Mouse (Mus musculus) T-cell, adult 2 months (primary cell): Measurements from ENCODE around the gene Gm42688.

Experiments
- DNase-seq: peaks from one replicate; pipeline ENCODE4 v3.0.0; 2022; ENCODE audit warnings: low spot score

Gene Gm42688

DNA sequence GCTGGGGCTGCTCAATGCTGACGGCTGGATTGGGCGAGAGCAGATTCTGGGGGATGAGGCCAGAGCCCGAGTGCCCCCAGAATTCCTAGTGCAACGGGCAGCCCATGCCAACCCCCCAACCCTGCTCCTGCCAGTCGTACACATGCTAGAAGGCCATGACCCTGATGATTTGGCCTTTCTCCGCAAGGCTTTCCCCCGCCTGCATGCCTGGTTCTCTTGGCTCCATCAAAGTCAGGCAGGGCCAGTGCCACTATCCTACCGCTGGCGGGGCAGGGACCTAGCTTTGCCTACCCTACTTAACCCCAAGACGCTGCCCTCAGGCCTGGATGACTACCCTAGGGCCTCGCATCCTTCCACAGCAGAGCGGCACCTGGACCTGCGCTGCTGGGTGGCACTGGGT lies 16.2 kb downstream of the Gm42688 start:
- DNase-seq, result no peak

DNA sequence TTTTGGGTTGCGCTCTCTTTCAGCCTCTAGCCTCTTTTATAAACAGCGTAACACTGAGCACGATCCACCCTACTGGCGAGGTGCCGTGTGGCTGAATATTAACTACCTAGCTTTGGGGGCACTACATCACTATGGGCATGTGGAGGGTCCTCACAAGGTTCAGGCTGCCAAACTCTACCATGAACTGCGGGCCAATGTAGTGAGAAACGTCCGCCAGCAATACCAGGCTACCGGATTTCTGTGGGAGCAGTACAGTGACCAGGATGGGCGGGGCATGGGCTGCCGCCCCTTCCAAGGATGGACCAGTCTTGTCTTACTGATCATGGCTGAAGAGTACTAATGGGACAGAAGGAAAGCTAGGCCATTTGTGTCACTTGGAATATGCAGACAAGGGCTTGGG lies 17.0 kb downstream of the Gm42688 start:
- no peak for DNase-seq

DNA sequence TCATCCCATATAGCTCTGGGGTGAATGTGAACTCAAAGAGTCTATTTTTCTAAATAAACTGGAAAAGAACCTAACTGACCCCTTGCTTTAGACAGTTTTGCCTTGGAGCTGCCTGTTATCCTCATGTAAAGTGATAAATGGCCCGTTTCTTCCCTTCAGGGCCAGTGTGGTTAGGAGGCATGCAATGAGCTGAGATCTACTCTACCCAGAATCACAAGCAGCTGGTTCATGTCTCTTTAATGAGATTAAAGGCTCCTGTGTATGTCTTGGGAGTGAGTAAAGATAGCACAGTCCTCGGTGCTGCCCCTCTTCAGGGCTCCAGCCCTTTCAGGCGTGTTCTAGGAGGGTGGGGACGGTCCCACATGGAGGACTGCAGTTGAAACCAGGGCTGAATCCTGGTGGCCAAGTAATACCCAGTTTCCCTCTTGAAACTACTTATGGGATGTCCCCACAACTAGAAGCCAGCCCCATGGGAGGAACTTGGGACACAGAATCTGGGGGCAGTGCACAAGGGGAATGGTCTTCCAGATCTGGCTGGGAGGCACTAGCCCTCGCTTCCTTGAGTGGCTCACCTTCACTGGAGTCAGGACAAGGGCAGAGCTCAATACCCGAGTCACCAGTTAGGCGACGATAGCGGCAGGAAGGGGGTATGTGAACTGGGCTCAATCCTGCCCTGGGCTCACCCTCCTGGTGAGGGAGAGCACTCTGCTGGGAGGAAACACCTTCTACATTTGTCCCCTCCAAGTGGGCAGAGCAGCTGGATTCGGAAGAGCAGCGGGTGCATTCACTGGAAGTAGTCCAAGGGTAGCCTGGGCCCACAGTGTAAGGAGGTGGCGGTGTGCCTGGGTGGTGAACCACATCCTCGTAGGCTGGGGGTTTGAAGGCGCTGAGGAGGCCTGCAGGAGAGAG lies 17.7 kb downstream of the Gm42688 start:
- DNase-seq, result peak; percentile 42

DNA sequence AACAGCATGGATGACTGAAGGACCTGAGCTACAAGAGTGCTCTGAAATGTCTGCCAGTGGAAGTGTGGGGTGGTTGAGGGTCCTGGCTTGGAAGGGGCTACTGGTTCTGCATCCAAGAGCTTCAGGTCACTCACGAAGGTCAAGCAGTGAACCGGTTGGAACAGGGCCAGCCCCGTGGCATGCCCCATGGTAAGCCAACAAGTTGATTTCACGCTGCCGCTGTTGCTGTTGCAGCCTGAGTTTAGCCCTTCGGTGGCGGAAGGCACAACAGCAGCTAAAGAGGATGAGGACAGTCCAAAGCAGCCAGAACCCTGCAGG lies 18.3 kb downstream of the Gm42688 start:
- no peak for DNase-seq

DNA sequence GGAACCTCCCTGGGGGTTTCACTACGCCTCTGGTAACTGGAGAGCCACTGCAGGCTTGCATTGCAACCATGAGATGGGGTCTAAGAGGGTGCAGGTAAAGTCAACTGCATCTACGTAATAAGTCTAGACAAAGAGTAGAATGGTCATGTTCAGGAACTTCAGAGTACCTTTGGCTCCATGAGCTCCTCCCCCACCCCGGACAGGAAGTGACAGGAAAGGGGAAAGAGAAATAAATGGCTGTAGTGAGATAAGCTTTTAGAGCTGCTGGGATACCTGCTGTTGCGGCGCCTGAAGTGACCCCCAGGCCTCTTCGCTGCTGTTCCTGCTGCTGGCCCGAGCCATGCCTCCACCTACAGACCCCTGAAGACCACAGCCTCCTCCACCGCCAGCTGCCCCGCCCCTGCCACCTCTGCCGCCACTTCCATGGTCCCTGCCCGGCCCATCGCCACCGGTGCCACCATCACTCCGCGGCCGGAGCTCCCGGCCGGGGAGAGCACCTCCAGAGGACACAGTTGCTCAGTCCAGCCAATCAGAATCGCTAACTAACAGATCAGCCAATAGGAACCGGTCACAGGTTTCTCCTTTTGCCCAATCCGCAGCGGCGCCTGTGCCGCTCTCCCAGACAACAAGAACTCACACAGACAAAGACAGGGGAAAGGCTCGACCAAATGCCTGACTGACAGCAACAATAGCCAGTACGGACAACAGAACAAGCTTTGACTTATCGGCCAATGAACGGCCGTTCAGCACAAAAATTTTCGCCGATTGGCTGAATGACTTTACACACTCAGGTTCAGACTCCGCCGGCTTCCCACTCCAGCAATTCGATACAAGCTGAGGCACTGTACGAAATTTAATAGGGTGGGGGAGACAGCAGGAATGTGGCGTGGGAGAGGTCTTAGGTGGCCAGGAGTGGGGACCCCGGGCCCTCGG lies 19.8 kb downstream of the Gm42688 start, which contains the start of gene Wbp1:
Gene Wbp1 (minus strand): TSS at position 630 of the 933 bp plus-strand sequence.
- peak; percentile 95 for DNase-seq

DNA sequence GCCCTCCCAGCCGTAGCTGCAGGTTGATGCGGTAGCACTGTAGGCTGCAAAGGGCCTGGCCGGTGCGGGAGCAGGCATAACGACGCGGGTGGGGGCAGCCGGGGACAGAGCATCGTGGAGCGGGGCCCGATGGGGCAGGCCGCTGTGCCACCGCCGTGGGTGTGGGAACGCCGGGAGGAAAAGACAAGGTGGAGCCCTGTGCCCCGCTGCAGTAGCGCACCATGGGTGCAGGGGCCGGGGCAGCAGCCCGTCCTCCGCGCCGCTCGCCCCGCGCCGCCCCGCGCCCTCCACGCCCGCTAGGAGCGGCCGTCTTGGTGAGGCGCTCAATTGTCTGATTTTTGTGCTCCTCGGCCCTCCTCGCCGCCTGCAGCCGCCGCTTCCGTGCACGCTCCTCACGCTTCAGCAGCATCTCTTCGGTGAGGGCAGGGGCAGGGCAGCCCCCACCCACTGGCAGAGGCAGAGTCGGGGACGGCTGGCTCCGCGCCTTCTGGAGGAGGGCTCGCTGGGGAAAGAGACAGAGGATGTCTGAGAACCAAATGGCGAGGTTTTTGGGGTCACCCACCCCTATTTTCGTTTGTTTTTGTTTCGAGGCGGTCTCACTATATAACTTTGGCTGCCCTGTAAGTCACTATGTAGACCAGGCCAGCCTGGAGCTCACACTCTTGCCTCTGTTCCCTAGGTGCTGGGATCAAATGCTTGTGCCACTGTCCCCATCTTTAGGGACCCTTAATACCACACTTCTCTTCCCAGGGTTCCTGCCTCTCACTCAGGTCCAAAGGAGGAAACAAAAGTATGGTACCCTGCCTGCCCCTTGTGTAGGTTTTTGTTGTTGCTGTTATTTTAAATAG lies 20.7 kb downstream of the Gm42688 start:
- DNase-seq, result no peak

DNA sequence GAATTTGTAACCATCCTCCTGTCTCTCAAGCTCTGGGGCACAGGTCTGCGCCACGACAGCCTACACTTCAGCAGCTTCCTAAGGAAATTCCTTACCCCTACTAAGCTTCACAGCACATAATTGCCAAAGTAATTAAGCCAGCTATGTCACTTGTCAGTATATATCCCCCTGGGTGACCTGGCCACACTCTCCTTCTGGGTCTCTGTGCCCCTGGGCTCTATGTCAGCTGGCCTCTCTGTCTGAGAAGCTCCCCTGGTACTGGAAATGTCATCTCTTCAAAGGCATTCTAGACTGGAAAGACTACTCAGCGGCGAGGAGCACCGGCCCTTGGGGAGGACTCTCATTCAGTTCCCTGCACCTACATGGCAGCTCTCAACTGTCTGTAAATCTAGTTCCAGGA lies 21.5 kb downstream of the Gm42688 start:
- DNase-seq, result no peak

DNA sequence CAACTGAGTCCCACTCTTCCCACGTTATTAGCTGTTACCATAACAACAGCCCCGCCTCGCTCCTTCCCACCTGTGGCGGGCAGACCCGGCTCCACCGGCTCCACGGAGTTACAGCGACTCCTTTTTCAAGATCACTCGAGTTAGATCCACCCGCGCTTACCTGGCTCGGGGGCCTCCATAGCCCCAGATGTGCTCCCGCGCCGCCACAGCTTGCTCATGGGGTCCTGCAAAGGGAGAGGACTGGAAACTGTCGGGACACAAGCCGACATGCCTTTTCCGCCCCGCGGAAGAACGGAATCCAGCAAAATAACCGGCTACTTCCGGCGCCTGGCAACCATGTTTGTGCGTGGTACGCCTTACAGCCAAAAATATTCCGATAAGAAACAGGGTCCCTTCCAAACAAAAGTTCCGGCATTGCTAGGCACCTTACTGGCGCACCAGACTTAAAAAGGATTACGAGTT lies 23.5 kb downstream of the Gm42688 start:
- peak; percentile 95 for DNase-seq

DNA sequence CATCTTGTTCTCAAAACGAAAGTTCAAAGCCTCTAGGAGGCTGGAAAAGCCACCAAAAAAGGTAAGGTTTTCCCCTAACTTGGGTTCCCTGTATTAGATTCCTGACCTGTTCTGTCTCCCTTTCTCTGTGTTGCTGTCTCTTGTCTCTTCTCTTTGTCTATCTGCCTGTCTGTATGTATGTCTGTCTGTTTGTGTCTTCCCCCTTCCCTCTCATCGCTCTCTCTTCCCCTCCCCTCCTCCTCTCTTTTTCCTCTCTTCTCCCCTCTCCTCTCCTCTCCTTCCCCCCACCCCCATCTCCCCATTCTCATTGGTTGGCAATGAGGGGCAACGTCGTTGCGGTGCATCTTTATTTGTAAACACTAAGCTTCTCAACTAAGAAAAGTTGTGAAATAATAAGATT lies 23.9 kb downstream of the Gm42688 start, which contains the start of gene Ino80b:
Gene Ino80b (minus strand): TSS at position 101 of the 400 bp plus-strand sequence.
- DNase-seq, result no peak

DNA sequence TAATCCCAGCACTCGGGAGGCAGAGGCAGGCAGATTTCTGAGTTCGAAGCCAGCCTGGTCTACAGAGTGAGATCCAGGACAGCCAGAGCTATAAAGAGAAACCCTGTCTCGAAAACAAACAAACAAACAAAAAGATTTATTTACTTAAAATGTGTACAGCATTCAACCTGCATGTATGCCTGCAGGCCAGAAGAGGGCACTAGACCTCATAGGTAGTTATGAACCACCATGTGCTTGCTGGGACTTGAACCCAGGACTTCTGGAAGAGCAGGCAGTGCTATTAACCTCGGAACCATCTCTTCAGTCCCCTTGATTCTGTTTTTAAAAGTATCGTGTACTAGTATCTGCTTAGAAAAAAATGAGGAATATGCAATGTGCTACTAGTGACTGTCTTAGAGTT lies 26.0 kb downstream of the Gm42688 start:
- no peak for DNase-seq

DNA sequence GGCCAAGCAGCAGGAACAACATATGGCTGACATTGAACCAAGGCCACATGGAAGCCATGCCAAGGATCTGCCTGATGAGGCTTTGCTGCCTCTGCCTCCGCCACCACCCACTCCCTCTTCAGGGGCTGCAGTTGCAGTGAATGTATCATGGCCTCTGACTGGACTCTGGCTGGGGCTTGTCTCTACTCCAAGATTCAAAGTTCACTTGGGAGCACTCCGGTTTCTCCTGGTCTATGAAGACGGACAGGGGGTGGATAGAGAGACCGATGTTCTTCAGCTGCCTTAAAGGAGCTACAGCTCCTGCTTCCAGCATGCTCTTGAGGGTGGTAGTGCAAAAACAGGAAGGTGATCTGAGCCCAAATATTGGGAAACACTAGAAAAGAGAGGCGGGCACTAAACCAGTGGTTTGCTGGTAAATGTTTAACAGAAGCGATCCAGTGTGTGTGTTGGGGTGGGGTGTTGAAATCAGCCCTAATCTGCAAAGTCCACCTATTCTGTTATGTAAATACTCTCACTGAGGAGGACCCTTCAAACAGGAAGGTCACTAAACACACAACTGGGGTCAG lies 30.1 kb downstream of the Gm42688 start:
- no peak for DNase-seq

DNA sequence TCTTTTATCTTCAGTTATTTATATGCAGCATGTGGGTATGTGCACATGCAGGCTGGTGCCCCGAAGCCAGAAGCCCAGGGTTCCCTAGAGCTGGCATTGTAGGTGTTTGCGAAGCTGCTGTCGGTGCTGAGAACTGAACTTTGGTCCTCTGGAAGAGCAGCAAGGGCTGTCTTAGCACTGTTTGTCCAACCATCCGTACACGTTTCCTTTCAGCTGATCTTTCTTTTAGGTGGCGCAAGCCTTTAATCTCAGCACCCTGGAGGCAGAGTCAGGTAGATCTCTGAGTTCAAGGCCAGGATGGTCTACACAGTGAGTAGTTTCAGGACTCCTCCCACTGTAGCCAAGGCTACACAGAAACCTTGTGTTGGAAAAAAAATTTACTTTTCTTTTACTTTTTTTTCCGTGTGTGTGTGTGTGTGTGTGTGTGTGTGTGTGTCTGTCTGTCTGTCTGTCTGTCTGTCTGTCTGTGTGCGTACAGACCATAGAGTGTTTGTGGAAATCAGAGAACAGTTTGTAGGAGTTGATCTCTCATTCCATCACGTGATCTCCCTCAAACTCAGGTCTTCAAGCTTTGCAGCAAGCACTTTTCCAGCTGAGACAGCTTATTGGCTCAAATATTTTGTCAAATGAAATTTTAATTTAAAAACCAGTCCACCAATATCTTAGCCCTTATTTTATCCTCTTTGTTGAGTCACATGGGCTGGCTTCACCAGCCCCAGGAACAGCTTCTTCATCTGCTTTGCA lies 30.9 kb downstream of the Gm42688 start:
- no peak for DNase-seq

DNA sequence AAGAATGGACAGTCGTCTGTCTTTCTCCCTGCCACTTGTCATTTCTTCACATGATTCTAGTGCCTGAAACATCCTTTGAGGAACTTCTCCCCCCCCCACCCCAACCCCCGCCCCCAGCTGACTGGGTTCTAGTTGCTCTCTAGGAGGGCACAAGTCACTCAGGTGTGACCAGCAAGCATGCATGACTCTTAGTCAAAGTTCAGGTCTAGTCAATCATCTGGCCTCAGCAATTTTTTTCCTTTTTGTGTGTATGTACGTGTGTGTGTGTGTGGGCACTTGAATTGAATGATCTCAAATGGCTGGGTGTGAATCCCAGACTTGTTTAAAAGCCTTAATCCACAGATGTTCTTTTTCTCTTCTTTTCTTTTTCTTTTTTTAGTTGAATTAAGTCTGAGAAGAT lies 32.8 kb downstream of the Gm42688 start:
- DNase-seq, result no peak

DNA sequence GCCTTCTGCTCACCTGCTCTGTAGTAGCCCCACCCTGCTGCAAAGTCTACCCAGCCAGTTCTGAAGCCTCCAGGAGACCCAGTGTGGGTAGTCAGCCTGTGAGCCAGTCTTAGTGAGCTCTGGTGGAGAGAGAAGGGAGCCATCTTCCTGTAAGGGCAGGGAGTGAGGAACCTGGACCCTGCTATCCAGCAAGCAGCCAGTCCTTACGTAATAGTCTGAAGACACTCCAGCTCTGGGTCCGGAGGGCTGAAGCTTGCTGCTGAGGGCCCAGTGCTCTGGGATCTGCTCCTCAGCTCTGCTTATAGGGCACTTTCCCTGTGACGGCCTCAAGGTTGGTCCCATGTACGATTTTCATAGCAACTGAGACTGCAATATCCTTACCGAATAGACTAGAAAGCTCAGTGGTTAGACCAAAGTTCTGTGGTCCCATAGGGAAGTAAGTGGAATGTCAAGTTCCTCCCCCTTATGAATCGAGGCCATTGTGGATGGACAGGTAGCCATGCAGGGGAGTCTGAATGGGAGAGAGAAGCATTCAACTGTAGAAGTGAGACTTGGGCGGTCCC lies 33.6 kb downstream of the Gm42688 start, which contains the start of gene Rtkn:
Gene Rtkn (plus strand): TSS at position 513 of the 563 bp plus-strand sequence.
- no peak for DNase-seq

DNA sequence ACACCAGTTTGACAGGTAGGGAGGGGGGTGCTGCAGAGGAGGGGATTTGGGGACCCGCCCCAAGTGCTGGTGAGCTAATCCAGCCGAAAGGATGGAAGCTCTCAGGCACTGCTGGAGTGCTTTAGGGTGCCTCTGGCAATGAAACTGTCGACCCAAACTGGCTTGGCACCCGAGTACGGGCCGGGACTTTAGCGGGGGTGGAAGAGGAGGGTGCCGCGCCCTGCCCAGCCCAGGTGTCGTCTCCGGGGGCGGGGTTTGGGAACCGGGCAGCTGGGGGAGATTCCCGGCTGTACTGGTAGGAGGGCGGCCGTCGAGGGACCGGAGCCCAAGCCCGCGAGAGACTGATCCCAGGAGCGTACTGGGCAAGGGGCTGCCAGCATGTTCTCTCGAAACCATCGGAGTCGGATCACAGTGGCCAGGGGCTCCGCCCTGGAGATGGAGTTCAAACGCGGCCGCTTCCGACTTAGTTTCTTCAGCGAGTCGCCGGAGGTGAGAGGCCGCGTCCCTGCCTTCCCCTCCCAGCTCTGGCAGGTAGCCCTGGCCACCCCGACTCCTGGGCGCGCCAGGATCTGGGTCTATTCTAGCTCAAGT lies 34.2 kb downstream of the Gm42688 start:
- no peak for DNase-seq

DNA sequence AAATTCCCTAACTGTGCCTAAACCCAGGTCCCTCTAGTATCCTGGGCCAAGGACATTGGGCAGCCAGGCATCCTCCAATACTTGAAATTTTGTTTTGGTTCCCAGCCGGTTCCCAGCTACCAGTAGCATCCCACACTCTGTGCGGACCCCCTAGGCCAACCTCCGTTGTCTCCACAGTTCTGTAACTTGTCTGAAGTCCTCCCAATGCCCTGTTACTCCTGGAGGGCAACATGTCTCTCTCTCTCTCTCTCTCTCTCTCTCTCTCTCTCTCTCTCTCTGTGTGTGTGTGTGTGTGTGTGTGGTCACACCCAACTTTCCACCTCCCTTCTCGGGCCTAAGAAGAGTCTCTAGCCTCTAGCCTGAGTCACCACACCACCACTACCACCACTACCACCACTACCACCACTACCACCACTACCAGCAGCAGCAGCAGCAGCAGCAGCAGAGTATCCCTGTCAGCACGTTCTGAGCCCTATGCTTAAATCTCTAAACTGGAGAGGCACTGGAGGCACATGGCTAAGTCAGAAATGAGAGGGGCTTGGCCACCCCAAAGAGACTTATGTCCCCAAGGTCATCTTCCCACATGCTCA lies 35.0 kb downstream of the Gm42688 start:
- no peak for DNase-seq

DNA sequence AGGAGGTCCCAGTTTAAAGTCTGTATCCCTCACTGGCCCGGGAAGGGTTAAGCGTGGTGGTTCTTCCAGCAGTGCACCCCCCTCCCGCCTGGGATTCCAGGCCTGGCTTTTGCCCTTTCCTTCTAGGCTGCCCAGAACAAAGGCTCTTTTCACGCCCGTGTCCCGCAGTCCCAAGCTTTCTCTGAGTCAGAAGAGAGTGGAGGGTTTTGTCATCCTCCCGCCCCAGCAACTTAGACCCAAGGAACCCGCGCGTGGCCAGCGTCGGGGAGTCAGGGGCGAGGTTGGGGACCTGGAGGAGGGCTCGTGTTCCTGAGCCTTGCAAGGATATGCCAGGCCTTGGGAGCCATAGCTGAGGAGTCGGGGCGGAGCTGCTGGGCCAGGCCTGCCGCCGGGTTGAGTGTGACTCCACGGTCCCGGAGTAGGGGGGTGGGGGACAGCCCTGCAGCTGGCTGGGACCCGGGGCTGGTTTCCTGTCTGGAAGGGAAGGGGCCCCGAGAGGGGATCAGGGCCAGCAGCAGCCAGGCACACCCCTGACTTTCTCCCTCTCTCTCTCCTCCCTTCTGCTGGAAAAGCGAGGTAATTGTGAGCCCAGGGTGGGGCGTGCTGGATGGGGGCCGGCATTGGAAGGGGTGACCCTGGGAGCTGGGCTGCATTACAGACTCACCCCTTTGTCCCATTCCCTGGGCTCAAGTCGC lies 35.6 kb downstream of the Gm42688 start:
- DNase-seq, result no peak

DNA sequence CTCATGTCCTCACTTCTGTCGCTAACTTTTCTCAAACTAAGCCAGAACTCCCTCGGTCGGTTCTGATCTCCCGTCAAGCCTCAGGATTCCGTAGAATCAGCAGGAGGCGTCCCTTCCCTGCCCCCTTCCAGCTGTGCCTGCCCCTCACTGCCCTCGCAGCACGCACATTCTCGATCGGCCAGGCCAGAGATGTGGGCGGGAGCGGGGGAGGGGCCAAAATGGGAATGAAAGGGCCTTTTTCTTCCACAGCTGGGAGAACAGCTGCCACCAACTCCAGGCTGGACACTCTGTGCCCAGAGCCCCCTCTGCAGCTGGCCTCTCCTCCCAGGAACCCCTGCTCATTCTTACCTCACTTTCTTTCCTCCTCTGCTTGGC lies 36.1 kb downstream of the Gm42688 start:
- no peak for DNase-seq

DNA sequence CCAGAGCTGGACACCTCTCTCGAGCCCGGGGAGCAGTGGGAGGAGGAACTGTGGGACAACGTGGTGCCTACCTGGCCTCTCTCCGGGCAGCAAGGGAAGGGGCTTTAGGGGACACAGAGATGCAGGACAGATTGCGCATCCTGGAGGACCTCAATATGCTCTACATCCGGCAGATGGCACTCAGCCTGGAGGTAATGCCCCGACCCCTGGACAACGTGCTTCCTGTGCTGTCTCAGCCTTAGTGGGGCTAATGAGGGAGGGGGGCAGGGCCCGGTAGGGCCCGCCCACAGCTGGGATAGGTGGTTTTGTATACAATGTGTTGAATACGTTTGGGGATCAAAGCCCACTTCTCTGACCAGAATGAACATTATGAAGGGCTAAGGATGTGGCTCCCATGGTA lies 36.6 kb downstream of the Gm42688 start:
- DNase-seq, result no peak
